Mouse (Mus musculus): ENCODE data around the gene Eya3. TPM values are rescaled to one million over a fixed set of nuclear protein-coding genes. Genes with fewer than 3 reads are reported as not detected.

The Eya3 gene
- total and polyA plus RNA-seq, 3 experiments: 21.7 to 270 (median 38.2) TPM

DNA sequence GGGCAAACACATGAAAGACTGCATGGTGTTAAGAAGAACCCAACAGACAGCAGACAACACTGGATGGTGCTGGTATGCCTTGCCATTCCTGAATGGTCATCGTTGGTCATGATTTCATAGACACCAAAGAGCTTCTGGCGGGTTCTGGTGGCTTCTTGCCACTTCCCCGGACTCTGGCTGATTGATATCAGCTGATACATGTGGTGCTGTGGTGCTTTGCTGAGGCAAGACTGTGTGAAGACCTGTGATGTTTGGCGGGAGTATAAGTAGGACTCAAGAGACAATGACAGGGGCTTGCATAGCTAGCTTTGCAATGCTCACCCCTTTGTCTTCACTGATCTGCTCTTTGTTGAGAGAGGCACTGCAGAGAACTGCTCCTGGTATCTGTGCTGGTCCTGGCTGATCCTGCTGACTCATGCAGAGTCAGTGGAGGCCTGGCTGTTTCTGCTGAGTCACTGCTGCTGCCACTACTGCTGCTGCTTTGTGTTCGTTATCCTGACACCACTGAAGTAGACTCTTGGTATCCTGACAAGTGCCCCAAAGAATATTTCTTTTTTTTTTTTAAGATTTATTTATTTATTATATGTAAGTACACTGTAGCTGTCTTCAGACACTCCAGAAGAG, 14.6 kb upstream of the Eya3 start (continued):
- peak in 1 of 2 experiments; percentile 39; a peak in 1 of 4 replicates for TF ChIP-seq POLR2A (IDR thresholded peaks at IDR 0.05; ENCODE audit: control insufficient read depth in 1 of 2, insufficient read depth in 1 of 2, low read depth in 1 of 2, low read length in 2 of 2, poor library complexity in 1 of 2)
- TF ChIP-seq TCF12 (IDR thresholded peaks at IDR 0.05; ENCODE audit: low read depth, low read length): no peak
- no peak for TF ChIP-seq POLR2AphosphoS5 (IDR thresholded peaks at IDR 0.05; ENCODE audit: borderline replicate concordance, low read depth, low read length)
- no peak for TF ChIP-seq NELFE (IDR thresholded peaks at IDR 0.05; ENCODE audit: low read depth, low read length)
- no peak for TF ChIP-seq ZKSCAN1 (IDR thresholded peaks at IDR 0.05; ENCODE audit: low read depth, low read length)
- no peak for TF ChIP-seq USF2 (IDR thresholded peaks at IDR 0.05; ENCODE audit: borderline replicate concordance in 1 of 2, insufficient read depth in 1 of 2, low read depth in 1 of 2, low read length in 2 of 2)
- peak; percentile 96 for TF ChIP-seq MAFK (IDR thresholded peaks at IDR 0.05; ENCODE audit: borderline replicate concordance, low read depth, low read length)
- no peak for TF ChIP-seq ELF1 (IDR thresholded peaks at IDR 0.05; ENCODE audit: low read depth, low read length)
- no peak for TF ChIP-seq TBP (IDR thresholded peaks at IDR 0.05; ENCODE audit: low read depth, low read length)
- 0 out of 2 replicates have a peak, but pooled peaks have one; percentile 22 for TF ChIP-seq GATA1 (IDR thresholded peaks at IDR 0.05; ENCODE audit: low read depth, low read length)
- 0 out of 2 replicates have a peak, but pooled peaks have one; percentile 11 for TF ChIP-seq MAX (IDR thresholded peaks at IDR 0.05; ENCODE audit: low read length)
- no peak for TF ChIP-seq ZMIZ1 (IDR thresholded peaks at IDR 0.05; ENCODE audit: low read depth, low read length)
- no peak for TF ChIP-seq POLR2AphosphoS2 (IDR thresholded peaks at IDR 0.05; ENCODE audit: low read length)
- TF ChIP-seq NRF1 (IDR thresholded peaks at IDR 0.05; ENCODE audit: insufficient read depth, low read depth, low read length, poor library complexity, severe bottlenecking): no peak
- TF ChIP-seq USF1 (IDR thresholded peaks at IDR 0.05; ENCODE audit: low read depth, low read length): no peak
- peak; percentile 68 to 76 for TF ChIP-seq EP300 (IDR thresholded peaks at IDR 0.05; ENCODE audit: low read depth in 1 of 2, low read length in 2 of 2)
- no peak for TF ChIP-seq BHLHE40 (IDR thresholded peaks at IDR 0.05; ENCODE audit: borderline replicate concordance, low read depth, low read length)
- no peak for TF ChIP-seq TAL1 (IDR thresholded peaks at IDR 0.05; ENCODE audit: low read length)

DNA sequence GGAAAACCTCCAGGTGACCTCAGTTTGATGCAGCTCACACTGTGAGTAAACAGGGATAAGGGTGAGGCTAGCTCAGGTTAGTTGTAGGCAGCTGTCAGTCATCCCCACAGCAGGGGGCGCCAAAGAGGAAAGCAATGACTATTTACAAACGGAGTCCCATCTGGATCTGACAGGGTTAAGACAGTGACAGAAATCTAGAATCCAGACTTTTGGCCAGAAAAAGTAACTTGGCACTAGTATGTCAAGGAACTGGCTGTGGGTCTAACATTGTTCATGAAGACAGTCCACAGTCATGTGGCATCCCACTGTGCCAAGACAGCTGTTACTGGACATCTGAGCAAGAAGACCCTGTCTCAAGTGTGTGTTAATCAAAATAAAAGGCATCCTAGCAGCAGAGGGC, 10.0 kb upstream of the Eya3 start:
- DNase-seq (ENCODE audit: low read depth, low spot score): peak; percentile 62
- Histone ChIP-seq H3K27ac (ENCODE audit: control insufficient read depth, low read depth, low read length) (no peak overlapping the region), H3K9ac (ENCODE audit: control insufficient read depth, low read depth, low read length, poor library complexity, severe bottlenecking) (no peak overlapping the region), H3K36me3 (ENCODE audit: control insufficient read depth in 1 of 2, insufficient read depth in 2 of 2, low read length in 2 of 2) (peaks cover 0 to 13% of the 10 kb centered on the region in 2 experiments; a peak in 2 of 4 replicates), H3K79me2 (ENCODE audit: control insufficient read depth, insufficient read depth, low read length, poor library complexity) (no peaks in the 10 kb centered on the region), H3K4me3 (ENCODE audit: control insufficient read depth in 1 of 2, insufficient read depth in 1 of 2, low read depth in 2 of 2, low read length in 2 of 2) (no peak overlapping the region), H3K4me1 (ENCODE audit: control insufficient read depth in 1 of 2, insufficient read depth in 2 of 2, low read length in 2 of 2) (peaks cover 4 to 12% of the 10 kb centered on the region in 2 experiments), H3K9me3 (replicated peaks; ENCODE audit: insufficient read depth, low read length) (no peaks in the 10 kb centered on the region), H3K27me3 (ENCODE audit: control insufficient read depth in 1 of 2, insufficient read depth in 2 of 2, low read length in 2 of 2) (no peaks in the 10 kb centered on the region)
- TF ChIP-seq NELFE (IDR thresholded peaks at IDR 0.05; ENCODE audit: low read depth, low read length) (no peak), POLR2A (IDR thresholded peaks at IDR 0.05; ENCODE audit: control insufficient read depth in 1 of 2, insufficient read depth in 1 of 2, low read depth in 1 of 2, low read length in 2 of 2, poor library complexity in 1 of 2) (no peak), MAZ (IDR thresholded peaks at IDR 0.05; ENCODE audit: low read depth, low read length) (no peak), USF1 (IDR thresholded peaks at IDR 0.05; ENCODE audit: low read depth, low read length) (no peak), RCOR1 (IDR thresholded peaks at IDR 0.05; ENCODE audit: low read depth, low read length) (no peak), HCFC1 (IDR thresholded peaks at IDR 0.05; ENCODE audit: low read depth, low read length) (no peak), ETS1 (IDR thresholded peaks at IDR 0.05; ENCODE audit: low read depth, low read length) (no peak), KAT2A (conservative IDR thresholded peaks at IDR 0.05; ENCODE audit: low read depth, low read length) (no peak), POLR2AphosphoS2 (IDR thresholded peaks at IDR 0.05; ENCODE audit: low read length) (no peak), TAL1 (IDR thresholded peaks at IDR 0.05; ENCODE audit: low read length) (no peak), CTCF (IDR thresholded peaks at IDR 0.05 in 2 of 3, conservative IDR thresholded peaks at IDR 0.05 in 1 of 3; ENCODE audit: control insufficient read depth in 1 of 3, insufficient read depth in 1 of 3, low read depth in 2 of 3, low read length in 3 of 3, poor library complexity in 1 of 3, severe bottlenecking in 1 of 3) (peak; percentile 64 to 75 (median 72)), ZMIZ1 (IDR thresholded peaks at IDR 0.05; ENCODE audit: low read depth, low read length) (no peak), MYB (IDR thresholded peaks at IDR 0.05; ENCODE audit: low read depth, low read length) (no peak), GABPA (IDR thresholded peaks at IDR 0.05; ENCODE audit: low read depth, low read length) (no peak), SMC3 (IDR thresholded peaks at IDR 0.05; ENCODE audit: low read depth, low read length) (peak; percentile 39), CHD2 (IDR thresholded peaks at IDR 0.05; ENCODE audit: low read length) (no peak), ZNF384 (IDR thresholded peaks at IDR 0.05; ENCODE audit: low read depth, low read length) (no peak)
